Mouse (Mus musculus): Measurements from ENCODE around the gene Rbm4b. TPM values are rescaled to one million over a fixed set of nuclear protein-coding genes. Genes with fewer than 3 reads are reported as not detected.
A peak's percentile ranks its signal among the peaks of the same experiment; 100 is the strongest.

Gene Rbm4b
- 6.8 and 7.6 TPM in 2 replicates for polyA plus RNA-seq (2012; rRNA removed)

DNA sequence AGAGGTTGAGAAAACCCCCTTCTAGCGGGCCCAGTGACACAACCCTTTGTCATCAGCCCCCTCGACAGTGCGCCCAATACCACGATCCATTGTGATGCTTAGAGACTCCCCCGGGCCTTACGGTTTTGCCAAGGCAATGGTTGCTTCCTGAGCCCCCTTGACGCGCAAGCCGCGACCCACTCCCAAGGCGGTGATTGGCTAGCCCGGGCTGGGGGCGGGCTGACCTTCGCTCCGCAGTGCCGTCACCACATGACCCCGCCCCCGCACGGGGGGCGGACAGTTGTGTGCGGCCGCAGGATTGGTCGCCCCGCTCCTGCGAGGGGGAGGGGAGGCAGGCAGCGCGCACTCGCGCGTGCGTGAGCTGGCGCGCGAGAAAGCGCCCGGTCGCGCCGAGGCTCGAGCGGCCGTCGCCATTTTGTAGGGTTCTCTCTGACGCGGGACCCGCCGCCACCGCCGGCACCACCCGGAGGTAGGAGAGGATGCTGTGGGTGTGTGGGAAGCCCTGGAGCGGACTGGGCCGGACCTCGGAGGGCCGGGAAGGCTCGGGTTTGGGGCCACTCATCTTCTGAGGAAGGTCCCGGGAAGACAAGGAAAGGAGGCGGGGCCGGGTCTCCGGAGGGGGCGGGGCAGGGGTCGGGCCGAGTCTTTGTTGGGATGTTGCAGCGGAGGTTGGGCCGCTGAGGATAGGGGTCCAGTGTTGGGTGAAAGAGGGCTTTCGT lies at the start of gene Rbm4b:
Rbm4b (plus strand) TSS at position 305 of the 719 bp plus-strand sequence.
- under 1% methylated on average over 65 of the region's 65 CpGs for WGBS
- peak within 1 kb of the TSS; percentile 87 for H3K4me3 ChIP-seq (replicated peaks; ENCODE audit: extremely low read depth, low read depth, low read length)
- no peaks in the 10 kb centered on the region; the same call in 1 of the 2 replicates for H3K4me1 ChIP-seq (ENCODE audit: control insufficient read depth, insufficient read depth, low read length)
- peak; percentile 95 for DNase-seq
- TF ChIP-seq CTCF (IDR thresholded peaks at IDR 0.05; ENCODE audit: insufficient read depth, low read length) (no peak), POLR2A (IDR thresholded peaks at IDR 0.05; ENCODE audit: borderline replicate concordance, extremely low read depth, low read depth, low read length) (peak; percentile 65; the same call in 1 of the 2 replicates)

DNA sequence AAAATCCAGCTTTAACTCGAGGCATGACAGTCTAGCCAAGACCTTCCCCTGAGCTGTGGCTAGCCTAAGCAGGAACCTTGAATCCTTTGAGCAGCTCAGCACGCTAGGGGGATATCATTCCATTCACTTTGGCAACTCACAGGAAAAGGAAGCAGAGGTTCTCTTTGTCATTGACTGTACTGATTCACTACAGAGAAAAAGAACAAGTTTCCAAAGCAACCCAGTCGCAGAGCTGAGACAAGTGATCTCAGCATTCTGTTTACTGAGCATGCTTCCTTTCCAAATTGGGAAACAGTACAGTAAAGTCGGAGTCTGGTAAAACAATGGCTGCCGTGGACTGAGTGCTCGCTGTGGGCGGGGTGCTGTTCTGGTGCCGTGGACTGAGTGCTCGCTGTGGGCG lies 47.5 kb upstream of the Rbm4b start:
- WGBS, result 59% methylated on average over 10 of the region's 10 CpGs
- Histone ChIP-seq H3K4me1 (ENCODE audit: control insufficient read depth, insufficient read depth, low read length) (peaks cover 5% of the 10 kb centered on the region), H3K4me3 (replicated peaks; ENCODE audit: extremely low read depth, low read depth, low read length) (no peak overlapping the region)
- no peak for DNase-seq
- TF ChIP-seq POLR2A (IDR thresholded peaks at IDR 0.05; ENCODE audit: borderline replicate concordance, extremely low read depth, low read depth, low read length) (no peak), CTCF (IDR thresholded peaks at IDR 0.05; ENCODE audit: insufficient read depth, low read length) (no peak)

DNA sequence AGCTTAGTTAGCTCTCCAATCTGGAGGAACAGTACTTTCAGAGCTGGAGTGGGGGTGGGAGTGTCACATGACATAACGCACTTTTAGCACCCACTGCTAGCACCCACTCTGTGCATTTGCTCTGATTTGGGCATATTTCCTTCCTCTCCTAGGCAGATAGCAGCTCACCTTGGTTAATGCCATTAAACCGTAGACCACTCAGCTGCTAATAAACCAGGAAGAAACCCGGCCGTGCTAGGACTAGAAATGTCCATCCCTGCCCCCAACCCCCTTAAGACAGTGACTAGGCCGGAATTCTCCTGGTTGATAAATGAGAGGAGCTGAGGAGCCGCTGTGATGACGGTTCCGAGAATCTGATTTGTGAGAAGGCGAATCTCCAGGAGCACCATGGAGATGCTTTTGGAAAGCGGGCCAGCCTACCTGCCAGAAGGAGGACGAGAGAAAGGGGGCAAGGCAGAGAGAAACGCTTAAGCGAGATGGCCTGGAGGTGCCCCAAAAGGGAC lies 45.1 kb upstream of the Rbm4b start, which contains the start of gene Sptbn2:
Sptbn2 (plus strand) TSS at position 70 of the 503 bp plus-strand sequence.
- 36% methylated on average over 13 of the region's 13 CpGs for WGBS
- no peak for TF ChIP-seq CTCF (IDR thresholded peaks at IDR 0.05; ENCODE audit: insufficient read depth, low read length)
- TF ChIP-seq POLR2A (IDR thresholded peaks at IDR 0.05; ENCODE audit: borderline replicate concordance, extremely low read depth, low read depth, low read length), result no peak
- H3K4me3 ChIP-seq (replicated peaks; ENCODE audit: extremely low read depth, low read depth, low read length), result no peak within 1 kb of the TSS
- no peak for DNase-seq
- peaks cover 5% of the 10 kb centered on the region for H3K4me1 ChIP-seq (ENCODE audit: control insufficient read depth, insufficient read depth, low read length)

DNA sequence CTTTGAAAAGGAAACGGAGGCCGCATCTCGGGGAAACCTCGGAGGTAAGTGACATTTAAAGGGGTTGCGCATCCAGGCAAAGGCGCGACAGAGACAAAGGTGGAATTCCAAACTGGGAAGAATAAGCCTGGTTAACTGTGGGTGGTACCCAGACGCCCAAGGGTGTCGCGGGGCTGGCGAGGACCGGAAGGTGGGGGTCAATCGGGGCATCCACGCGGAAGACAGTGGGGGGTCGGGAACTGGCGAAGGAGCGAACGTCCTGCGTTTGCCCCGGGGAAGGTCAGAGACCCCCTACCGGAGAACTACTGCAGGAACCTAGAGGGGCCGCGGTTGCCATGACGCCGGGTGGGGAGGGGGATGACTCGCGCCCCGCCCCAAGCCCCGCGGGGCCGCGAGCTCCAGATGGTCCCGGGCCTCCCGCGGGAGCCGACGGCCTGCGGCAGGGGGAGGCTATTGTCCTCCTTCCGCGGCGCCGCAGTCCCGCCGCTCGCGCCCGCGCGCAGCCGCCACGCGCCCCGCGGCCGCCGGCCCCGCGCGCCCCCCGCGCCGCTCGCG lies 44.6 kb upstream of the Rbm4b start:
- 3% methylated on average over 47 of the region's 65 CpGs for WGBS
- Histone ChIP-seq H3K4me1 (ENCODE audit: control insufficient read depth, insufficient read depth, low read length) (peaks cover 5% of the 10 kb centered on the region), H3K4me3 (replicated peaks; ENCODE audit: extremely low read depth, low read depth, low read length) (no peak overlapping the region)
- TF ChIP-seq POLR2A (IDR thresholded peaks at IDR 0.05; ENCODE audit: borderline replicate concordance, extremely low read depth, low read depth, low read length) (no peak), CTCF (IDR thresholded peaks at IDR 0.05; ENCODE audit: insufficient read depth, low read length) (no peak)
- no peak for DNase-seq

DNA sequence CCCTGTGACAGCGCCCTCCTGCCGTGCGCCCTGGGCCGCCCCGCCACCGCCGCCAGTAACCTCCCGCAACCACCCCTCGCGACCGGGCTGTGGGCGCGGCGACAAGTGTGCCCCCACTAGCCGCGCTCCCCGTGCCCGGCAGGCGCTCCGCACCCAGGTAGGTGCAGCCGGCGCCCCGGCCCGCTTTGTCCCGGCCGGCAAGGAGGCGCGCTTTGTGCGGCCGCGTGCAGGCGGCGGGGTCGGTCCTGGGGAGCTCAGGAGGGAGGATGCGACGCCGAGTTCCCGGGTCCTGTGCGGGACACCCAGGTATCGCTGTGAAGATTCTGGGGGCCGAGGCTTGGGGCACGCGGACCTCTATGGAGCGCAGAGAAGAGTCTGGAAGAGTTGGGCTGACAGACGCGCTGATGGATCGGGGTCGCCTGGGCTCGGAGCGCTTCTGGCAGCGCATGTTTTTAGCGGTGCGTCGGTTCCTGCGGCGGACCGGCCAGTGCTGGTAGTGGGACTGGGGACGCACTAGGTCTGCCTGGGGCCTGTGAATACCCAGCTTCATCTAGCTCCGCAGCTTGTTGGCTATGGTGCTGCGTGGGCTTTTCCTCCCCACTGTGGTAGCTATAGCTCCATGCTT lies 44.0 kb upstream of the Rbm4b start:
- WGBS, result 2% methylated on average over 60 of the region's 60 CpGs
- no peak for DNase-seq
- TF ChIP-seq CTCF (IDR thresholded peaks at IDR 0.05; ENCODE audit: insufficient read depth, low read length), result no peak
- TF ChIP-seq POLR2A (IDR thresholded peaks at IDR 0.05; ENCODE audit: borderline replicate concordance, extremely low read depth, low read depth, low read length), result no peak
- H3K4me3 ChIP-seq (replicated peaks; ENCODE audit: extremely low read depth, low read depth, low read length), result no peak overlapping the region
- H3K4me1 ChIP-seq (ENCODE audit: control insufficient read depth, insufficient read depth, low read length), result peaks cover 5% of the 10 kb centered on the region

DNA sequence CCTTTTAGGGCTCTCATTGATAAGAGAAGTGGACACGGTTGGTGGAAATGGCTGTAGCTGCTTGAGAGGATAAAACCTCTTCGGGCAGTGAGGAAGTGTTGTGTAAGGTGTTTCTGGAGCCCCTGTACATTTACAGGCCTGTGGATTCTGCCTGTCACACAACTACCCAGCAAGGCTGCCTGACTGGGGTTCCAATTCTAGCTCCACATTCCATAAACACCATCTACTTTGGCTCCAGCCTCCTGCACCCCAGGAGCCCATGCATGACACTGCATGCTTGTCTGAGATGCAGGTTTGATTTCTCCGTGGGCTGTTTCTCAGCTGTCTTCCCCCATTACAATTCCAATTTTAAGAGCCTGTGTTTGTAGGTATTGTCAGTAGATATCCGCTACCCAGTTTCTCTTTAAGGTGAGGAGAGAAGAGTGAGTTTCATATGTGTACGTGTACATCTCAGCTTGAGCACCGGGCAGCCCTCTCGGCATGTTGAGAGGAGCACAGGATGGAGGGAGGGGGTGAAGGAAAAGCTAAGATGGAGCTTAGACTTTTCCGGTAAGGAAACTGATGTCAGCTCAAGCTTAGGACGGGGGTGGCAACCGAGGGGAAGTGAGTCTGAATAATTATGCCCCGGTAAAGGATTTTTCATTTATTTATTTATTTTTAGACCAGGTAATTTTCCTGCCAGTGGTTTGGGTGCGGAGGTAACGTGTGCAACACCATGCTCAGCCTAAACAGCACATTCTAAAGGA lies 43.3 kb upstream of the Rbm4b start:
- Histone ChIP-seq H3K4me1 (ENCODE audit: control insufficient read depth, insufficient read depth, low read length) (peaks cover 5% of the 10 kb centered on the region), H3K4me3 (replicated peaks; ENCODE audit: extremely low read depth, low read depth, low read length) (no peak overlapping the region)
- DNase-seq, result no peak
- TF ChIP-seq CTCF (IDR thresholded peaks at IDR 0.05; ENCODE audit: insufficient read depth, low read length), result no peak
- TF ChIP-seq POLR2A (IDR thresholded peaks at IDR 0.05; ENCODE audit: borderline replicate concordance, extremely low read depth, low read depth, low read length), result no peak
- WGBS, result 39% methylated on average over 13 of the region's 13 CpGs

DNA sequence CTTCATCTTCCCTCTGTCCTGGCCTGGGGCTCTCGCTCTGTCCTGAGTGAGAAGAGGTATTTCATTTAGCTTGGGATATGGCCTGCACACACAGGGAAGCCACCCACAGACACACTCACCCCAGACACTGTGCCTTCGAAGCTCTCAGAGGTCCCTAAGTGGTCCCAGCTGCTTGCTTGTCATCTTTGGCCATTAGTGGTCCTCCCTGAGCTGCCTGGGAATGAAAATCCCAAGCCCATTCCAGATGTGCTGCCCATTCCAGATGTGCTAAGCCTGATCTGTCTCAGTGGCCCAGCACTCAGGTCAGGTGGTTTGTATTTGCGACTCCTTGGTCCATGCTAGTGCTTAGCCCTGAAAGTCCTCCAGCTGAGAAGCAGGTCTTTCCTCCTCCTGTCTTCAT lies 42.4 kb upstream of the Rbm4b start:
- no peak for TF ChIP-seq CTCF (IDR thresholded peaks at IDR 0.05; ENCODE audit: insufficient read depth, low read length)
- no peak for TF ChIP-seq POLR2A (IDR thresholded peaks at IDR 0.05; ENCODE audit: borderline replicate concordance, extremely low read depth, low read depth, low read length)
- H3K4me1 ChIP-seq (ENCODE audit: control insufficient read depth, insufficient read depth, low read length), result peaks cover 8% of the 10 kb centered on the region
- no peak for DNase-seq
- 83% methylated on average over 3 of the region's 3 CpGs for WGBS
- H3K4me3 ChIP-seq (replicated peaks; ENCODE audit: extremely low read depth, low read depth, low read length), result no peak overlapping the region

DNA sequence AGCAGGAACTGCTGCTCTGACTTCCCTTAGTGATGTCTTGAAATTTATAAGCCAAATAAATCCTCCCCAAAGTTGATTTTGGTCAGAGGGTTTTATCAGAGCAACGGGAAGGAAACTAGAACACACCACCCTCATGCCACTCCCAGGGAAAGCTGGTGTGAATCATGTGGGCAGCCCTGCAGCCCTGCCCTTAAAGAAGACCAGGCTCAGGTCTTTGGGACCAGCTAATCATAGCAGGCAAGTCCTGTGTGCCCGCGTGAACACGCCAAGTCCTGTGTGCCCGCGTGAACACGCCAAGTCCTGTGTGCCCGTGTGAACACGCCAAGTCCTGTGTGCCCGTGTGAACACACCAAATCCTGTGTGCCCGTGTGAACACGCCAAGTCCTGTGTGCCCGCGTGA lies 39.5 kb upstream of the Rbm4b start:
- WGBS, result 96% methylated on average over 14 of the region's 14 CpGs
- H3K4me1 ChIP-seq (ENCODE audit: control insufficient read depth, insufficient read depth, low read length), result peaks cover 8% of the 10 kb centered on the region

DNA sequence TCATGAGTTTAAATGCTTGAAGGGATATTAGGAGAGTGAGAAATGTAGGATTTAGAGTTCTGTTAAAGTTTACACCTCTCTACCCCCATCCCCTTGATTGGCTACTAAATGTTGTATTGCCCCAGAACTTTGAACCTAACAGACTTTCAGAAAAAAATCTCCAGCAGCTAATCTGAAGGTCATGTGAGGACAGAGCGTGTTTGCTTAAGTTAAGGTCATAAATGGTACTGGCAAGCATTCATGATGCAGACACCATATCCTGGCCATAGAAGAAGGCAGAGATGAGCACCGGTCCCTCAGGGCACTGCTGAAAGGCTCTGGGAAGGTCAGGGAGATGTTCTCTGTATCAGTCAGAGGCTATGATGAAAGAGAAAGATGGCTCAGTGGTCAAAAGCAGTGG lies 39.0 kb upstream of the Rbm4b start:
- 93% methylated on average over 2 of the region's 2 CpGs for WGBS
- no peak for DNase-seq

More for the DNA sequence above, 39.5 kb upstream of the Rbm4b start:
- no peak for DNase-seq
- H3K4me3 ChIP-seq (replicated peaks; ENCODE audit: extremely low read depth, low read depth, low read length), result no peak overlapping the region
- TF ChIP-seq CTCF (IDR thresholded peaks at IDR 0.05; ENCODE audit: insufficient read depth, low read length), result no peak
- TF ChIP-seq POLR2A (IDR thresholded peaks at IDR 0.05; ENCODE audit: borderline replicate concordance, extremely low read depth, low read depth, low read length), result no peak

More for the DNA sequence above, 39.0 kb upstream of the Rbm4b start:
- Histone ChIP-seq H3K4me1 (ENCODE audit: control insufficient read depth, insufficient read depth, low read length) (peaks cover 6% of the 10 kb centered on the region), H3K4me3 (replicated peaks; ENCODE audit: extremely low read depth, low read depth, low read length) (no peak overlapping the region)
- TF ChIP-seq POLR2A (IDR thresholded peaks at IDR 0.05; ENCODE audit: borderline replicate concordance, extremely low read depth, low read depth, low read length), result no peak
- no peak for TF ChIP-seq CTCF (IDR thresholded peaks at IDR 0.05; ENCODE audit: insufficient read depth, low read length)
